Mouse (Mus musculus): Measurements from ENCODE around the gene Vstm2l.

Gene Vstm2l

DNA sequence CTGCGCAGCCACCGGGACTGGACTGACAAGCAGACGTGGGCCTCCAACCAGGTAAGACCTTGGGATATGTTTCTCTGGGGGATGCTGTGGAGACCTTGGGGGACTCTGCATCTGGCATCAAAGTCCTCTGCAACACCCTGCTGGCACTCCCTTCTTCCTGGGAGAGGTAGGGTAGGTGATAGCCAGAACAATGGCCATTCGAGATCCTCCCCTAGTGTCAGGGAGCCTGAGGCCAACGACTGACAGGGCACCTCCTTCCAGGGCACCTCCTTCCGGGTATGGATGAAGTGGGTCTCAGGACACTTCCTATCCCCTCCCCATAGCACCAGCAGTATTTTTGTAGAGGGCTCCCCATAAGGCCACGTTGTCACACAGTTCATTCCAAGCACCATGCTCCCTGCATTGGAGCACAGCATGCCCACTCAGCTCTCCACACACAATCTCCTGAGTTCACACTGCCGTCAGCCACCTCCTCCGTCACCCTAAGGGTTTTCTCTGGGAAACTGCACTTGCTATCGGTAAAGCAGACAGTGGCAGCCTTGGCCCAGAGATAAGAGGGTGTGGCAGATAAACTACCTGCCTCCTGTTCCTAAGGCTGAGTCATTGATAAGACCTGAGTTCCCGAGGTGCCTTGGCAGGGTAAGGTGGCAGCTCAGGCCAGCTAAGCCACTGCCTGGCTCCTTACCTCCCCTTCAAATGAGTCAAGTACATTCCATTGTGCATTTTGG lies 21.2 kb downstream of the Vstm2l start:
- DNase-seq, result no peak

DNA sequence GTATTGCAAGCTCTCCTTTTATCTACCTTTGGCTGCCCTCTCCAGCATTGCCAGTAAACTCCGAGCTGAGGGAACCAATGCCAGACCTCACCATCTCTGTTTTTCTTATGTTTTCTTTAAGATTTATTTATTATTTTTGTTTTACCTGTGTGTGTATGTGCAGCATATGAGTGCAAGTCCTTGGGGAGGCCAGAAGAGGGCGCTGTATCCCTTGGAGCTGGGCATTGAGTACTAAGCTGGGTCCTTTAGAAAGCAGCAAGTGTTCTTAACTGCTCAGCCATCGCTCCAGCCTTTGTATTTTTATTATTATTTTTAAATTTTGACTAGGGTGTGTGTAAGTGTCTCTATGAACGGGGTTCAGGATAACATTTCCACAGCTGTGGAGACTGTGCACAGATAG lies 22.2 kb downstream of the Vstm2l start:
- no peak for DNase-seq

DNA sequence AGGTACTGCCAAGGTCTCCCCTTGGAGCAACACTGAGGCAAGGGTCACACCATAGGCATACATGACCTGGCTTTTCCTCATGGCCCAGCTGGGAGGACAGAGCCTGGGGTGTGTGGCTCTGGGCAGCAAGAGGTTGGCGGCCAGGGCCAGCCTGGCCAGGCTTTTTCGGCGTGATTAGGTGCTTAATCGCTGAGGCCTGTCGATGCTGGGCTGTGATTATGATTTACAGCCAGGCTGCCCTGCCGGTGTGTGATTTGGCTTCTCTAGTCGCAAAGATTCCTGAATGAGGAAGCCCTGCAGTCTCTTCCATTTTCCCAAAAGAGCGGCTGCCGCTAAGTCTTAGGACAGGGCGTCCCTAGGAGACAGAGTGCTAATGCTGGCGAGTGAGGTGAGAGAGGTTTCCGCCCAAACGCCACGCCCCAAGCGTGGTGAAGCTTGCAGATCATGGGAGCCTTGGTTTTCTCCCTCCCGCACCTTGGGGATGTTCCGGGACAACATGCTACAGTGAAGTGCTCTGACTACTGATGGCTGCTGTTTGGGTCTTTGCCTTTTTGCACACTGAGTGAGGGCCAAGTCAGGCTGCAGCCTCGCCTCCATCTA lies 26.2 kb downstream of the Vstm2l start:
- DNase-seq, result no peak

DNA sequence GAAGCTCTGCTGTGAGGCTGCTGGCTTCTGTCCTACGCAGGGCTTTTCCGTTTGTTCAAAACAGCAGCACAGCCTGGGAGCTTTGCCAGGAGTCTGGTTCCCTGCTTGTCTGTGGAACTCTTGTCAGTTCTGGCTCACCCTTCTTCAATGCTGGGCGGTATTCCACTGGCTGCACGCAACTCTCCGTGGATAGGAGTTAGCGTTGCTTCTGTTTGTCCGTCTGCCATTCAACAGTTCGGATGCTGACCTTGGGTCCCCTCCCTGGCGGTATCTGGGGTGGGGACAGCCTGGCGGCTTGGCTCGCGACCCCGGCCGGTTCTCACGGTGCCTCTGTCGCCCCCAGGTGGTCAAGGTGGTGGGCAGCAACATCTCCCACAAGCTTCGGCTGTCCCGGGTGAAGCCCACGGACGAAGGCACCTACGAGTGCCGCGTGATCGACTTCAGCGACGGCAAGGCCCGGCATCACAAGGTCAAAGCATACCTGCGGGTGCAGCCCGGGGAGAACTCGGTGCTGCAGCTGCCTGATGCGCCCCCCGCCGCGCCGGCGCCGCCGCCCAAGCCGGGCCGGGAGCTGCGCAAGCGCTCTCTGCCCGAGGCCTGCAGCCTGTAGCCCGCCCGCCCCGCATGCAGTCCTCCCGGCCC lies 29.2 kb downstream of the Vstm2l start:
- peak; percentile 93 for DNase-seq

DNA sequence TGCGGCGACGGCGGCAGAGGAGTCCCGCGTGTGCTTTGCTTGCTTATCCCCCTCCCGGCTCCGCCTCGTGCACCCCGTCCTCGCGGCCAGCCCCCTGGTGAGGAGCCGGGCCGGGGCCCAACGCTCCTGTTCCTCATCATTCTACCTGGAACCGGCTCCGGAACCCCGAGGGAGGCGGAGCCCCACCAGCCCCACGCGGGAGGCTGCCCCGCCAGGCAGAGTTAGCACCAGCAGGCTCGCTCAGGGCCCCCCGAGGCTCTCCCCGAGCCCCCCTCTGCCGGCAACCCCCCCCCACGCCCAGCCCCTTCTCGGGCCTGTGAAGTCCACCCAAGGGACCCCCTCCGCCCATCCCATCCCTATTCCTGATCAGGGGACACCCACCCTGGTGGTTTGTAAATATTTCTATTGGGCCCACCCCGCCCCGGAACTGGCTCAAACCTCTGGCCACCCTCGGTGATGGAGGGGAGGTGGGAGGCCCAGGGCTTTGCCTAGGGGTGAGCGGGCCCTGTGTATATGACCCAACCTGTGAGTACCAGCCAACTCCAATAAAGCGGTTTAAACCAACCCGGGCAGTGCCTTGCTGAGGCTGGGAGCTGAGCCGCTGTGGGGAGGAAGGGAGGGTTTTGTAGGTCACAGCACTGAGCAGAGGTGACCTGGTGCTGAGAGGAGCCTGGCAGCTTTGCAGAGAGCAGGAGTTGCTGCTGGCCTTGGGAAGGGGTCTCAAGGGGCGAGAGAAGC lies 29.9 kb downstream of the Vstm2l start:
- peak; percentile 44 for DNase-seq

DNA sequence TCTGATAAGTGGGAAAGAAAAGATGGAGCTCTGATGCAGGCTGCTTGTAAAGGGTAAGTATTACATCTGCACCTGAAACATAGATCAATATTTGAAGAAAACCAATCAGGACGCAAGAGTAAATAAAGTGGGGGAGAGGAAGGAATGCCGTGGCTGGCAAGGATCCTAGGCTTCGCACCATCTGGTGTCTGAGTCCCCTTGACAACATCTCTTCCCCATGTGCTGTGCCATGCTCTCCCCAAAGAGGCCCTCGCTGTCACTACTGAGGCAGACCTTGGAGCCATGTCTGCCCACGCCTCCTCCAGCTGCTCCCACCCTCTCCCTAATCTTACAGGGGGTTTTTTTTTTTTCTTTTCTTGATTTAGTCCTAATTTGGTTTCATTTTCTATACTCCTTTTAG lies 39.5 kb downstream of the Vstm2l start:
- no peak for DNase-seq

DNA sequence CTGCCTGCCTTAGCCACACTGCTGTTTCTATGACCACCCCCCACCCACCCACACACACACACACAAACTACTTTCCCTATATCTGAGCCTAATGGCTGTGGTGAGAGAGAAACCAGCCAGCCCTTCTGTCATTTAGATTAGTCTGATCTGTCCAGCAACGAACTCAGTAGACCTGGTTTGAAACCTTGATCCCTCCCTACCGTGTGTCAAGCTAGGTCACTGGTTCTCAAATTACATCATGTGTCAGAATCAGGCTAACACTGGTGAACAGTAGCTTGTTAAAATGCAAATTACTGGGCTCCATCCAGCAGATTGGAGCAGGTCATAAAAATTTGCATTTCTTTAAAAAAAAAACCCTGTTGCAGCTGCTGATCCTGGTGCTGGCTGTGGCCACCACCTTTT lies 43.3 kb downstream of the Vstm2l start:
- no peak for DNase-seq

DNA sequence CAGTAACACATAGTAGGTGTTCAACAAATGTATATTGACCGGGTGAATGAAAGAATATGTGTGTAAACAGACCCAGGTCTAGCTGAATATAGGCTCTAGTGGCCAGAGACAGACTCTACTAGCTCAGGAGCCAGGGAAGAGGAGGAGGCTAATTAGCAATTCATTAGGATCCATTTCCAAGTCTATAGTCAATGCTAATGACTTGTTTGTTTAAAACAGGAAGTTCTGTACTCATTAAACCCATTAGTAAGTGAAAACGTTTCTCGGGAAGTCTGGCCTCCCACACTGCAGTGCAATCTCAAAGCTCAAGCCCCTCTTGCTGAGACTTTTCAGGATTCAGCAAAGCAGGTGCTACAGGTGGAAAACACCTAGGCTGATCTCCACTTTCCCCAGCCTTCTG lies 53.4 kb downstream of the Vstm2l start:
- no peak for DNase-seq

DNA sequence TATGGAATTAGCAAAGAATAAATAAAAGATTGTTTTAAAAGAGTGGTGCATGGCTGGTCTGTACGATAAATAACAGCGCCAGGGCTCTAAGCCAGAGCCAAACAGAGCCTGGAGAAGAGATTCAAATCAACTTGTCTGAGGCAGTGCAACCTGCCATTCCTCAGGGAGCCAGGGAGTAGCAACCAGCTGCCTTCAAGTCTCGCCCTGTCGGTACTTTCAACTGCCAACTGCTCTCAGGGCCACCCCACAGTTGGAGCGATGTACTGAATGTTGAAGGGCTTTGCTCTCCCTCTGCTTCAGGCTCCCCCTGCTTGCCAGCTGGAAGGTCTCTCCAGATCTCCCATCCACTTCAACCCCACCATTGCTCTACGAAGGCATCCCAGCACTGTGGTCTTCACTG lies 55.7 kb downstream of the Vstm2l start:
- DNase-seq, result no peak

DNA sequence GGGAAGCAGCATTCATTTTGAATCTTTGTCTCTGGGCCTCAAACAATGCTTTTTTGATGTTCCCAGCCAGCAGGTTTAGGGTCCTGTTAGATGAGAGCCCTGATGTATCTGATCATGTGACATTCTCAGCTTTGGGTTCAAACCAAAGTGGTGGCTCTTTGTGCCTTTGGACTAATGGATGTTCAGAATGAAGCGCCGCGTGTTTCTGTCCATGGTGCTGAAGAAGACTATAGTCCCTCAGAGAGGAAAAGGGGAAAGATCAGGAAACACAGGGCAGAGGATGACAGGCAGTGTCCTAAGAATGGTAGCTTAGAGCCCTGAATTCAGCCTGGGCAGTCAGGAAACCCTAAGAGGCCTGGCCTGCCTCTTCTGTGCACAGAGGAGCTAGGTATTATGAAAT lies 56.2 kb downstream of the Vstm2l start:
- DNase-seq, result peak; percentile 86

DNA sequence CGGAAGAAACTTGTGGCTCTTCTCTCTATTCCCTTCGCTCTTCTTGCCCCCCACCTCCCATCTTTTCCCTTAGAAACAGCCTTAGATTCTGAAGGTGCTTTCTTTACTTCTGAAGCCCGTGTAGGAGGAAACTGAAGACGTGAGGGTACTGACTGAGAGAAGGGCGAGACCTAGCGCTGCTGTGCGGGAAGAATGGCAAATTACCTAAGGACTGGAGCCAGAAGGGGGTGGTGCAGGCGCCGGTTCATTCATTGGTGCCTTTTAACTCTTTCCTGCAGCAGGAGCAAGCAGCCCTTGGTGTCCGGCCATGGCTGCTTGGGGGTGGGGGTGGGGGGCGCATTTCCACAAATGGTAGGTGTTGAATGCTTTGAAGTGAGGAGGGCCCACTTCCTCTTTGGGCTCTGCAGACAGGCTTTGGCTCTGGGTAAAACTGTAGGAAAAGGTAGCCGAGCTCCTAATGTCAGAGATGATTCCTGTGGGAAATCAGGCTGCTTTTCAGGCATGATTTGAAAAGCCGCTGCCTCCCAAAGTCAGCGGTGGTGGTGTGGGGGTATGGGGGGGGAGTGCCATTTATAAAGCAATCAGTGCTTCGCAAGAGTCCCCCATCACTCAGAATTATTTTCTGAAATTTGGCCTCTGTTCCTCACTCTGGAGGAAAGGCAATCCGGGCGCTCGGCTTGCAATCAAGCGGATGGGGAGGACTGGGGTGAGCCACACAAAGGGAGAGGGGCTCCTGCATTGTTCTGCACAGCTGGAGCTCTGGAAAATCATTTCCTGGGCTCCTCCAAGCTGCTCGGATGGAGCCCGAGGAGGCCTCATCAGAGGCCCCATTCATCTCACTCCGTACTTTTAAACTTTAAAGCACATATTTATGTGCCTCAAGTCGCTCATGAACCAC lies 60.4 kb downstream of the Vstm2l start:
- DNase-seq, result no peak

DNA sequence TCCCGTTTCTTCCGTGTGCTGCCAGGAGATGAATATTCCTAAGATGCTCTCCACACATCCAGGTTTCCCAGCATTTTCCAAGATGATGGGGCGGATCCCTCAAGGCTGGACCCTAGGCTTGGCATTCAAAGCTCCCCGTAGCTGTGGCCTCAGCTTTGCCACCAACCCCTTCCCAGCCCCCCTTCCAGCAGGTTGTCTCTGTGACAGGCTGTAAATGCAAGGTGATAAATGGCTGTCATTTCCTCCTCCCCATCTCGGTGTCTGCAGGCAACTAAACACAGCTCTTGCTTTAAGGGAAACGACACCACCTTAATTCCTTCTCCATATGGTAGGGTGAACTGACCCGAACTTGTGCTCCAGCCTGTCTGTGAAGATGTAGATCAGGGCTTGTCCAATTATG lies 61.1 kb downstream of the Vstm2l start:
- no peak for DNase-seq

DNA sequence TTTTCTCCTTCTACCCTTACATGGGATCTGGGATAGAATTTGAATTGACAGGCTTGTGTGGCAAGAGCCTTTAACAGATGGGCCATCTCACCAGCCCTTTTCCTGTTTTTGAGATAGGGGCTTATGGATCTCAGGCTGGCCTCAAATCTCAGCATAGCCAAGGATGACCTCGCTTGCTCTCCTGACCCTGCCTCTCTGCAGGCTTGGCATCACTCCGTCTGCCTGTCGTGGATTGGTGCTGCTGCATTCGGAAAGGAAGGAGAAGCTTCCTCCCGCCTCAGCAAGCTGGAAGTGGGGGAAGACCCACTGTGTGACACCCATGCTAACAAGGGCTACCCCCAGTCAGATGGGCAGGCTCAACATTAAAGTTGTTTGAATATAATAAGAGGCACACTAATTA lies 64.8 kb downstream of the Vstm2l start:
- no peak for DNase-seq

DNA sequence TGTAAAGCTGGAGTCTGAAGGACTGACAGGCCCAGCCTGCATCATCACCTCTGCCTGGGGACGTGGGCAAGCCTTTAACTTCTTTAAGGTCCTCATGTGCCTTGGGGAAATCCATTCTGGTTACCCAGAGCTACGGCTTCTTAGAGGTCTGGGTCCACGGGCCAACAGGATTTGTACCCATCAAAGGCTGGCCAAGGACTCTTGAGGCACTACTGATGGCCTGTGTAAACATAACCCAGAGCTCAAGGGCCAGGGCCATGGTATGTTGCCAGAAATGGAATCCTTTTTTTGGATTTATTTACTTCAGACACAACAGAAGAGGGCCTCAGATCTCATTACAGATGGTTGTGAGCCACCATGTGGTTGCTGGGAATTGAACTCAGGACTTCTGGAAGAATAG lies 68.3 kb downstream of the Vstm2l start:
- no peak for DNase-seq

DNA sequence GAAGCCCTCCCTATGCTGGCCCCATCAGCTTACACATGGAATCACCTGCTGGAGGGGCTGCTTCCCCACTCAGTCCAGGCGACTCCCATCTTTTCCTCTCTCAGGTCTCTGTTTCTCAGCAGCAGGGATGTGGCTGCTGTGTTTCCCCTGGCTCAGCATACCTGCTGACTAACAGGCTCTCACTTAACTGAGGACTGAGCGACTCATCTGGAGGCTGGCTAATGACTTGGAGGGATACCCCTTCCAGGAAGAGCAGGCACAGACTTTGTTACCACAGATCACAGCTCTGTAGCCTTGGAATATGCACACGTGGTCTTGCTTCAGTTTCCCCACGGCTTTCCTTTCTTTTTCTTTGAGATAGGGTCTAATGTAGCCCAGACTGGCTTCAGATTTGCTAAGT lies 68.8 kb downstream of the Vstm2l start:
- DNase-seq, result no peak

DNA sequence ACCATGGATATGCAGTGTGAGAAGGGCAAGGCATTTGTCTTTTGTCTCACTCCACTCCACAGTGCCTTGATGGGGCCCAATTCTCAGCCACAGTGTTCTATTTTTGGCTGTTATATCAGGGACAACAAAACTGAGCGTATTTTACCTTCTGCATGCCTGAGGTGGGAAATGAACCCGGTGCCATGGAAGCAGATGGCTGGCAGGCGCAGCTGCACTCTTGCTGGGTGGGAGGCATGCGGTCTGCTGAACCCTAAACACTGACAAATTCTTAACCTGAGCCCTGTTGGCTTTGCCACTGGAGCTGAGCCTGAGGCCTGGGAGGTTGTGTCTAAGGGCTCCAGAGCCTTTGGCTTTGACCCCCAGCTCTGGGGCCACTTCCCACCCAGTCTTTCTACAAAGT lies 71.2 kb downstream of the Vstm2l start:
- DNase-seq, result no peak

DNA sequence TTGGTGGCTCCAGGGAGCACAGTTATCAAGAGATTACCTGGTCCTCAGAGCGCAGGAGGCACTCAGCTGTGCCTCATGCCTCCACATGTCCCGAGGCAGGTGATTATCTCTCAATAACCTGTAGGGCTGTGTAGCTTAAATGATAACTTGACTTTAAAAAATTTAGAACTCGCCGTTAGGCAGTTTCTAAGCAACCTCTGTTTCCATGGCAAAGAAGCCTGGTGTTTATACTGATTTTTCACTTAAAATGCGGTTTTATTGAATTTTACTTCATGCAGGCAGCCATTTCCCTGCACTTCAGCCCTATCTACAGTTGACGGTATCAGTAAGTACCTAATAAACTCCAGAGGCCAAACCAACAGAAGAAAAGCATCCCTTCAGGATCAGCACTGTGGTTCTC lies 71.8 kb downstream of the Vstm2l start:
- no peak for DNase-seq

DNA sequence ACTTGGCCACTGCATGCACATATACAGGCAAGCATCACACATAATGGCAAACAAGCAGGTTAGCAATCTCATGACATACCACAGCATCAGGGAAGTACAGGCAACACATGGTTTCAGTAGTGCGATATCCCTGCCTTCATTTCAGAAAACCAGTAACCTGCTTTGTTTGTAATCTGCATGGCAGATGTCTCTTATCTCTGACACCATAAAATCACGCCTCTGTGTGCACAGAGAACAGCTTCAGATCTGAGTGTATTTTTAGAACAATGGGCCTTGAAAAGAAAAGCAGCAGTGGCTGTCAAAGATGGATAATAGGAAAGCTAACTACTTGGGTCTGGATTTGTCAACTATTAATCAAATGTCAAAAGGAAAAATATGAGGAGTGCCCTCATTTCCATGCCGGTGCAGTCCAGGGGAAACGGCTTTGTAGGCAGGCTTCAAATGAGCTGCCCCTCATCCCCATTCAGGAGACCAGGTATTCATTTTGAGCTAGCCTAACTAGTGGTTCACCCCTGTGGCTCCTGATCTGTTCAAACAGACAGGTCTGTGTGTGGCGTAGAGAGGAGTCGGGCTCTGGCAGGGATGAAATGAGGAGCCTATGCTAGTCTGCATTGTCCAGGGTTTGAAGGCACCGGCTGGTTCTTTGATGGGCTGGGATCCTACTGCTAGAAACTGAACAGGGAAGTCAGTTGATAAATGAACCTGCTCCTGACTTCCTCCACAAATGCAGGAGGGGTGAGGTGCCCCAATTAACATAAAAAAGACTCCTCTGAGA lies 74.2 kb downstream of the Vstm2l start:
- DNase-seq, result no peak

DNA sequence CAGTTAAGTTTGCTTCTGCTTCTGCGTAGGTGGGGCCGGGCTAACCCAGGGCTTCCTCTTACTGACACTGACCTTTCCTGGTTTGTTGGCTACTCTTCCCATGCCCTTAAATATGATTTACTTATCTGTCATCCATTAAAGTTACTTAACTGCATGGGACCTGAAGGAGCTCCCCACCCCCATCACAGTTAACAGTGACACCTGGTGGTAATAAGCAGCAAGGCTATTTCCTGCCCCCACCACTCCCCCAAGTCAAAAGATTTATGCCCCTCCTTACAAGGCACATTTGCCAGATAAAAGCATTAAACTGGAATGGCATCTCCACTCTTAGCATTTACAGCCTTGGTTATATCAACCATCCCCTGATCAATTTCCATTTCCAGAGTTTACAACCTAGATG lies 75.5 kb downstream of the Vstm2l start:
- DNase-seq, result no peak

DNA sequence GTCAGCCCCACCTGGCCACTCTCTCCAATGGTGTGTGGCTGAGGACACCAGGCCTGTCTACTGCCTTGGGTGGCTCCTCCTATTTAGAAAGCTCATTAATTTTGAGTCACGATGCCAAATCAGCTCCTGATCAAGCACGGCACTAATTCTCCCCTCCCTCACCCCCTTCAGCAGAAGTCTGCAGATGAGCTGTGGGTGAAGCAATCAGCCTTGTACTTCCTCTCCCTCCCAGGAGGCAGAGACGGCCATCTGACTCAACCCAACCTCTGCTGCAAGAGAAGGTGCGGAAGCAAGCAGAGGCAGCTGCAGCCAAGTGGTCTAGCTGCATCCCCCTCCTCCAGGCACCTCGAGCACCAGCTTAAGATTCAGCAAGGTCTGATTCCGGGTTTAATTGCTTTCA lies 76.6 kb downstream of the Vstm2l start:
- DNase-seq, result no peak

DNA sequence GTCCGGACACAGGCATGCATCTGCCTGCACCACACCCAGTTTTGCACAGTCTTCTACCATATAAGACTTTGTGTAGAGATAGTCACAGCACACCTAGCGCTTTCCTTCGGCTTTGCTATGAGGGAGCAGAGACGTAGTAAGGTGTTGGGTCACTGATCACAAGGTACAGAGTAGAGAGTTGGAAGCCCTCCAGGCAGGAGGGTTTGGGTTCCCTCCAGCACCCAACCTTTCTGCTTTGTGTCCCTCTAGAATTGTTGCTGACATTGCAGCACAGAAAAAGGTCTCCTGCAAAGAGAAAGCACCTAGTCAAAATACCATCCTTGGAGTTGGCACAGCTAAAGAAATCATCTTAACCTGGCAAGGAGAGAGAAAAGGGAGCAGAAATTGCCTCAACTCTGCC lies 78.0 kb downstream of the Vstm2l start:
- no peak for DNase-seq
